Mouse (Mus musculus) c-Kit-negative CD71-positive TER-119-positive erythroid progenitor cells, embryonic 14.5 days (primary cell): ENCODE data around the gene Pde8b.
"Not testable (repeated sequence)": the region's sequence is repeated elsewhere in the genome, so short reads cannot be mapped to it uniquely, and the experiment has no call there.

ENCODE experiments used
- DNase-seq: peaks from one replicate; pipeline ENCODE4 v3.0.0-alpha.2; 2013; ENCODE audit warnings: low read depth, low spot score

Pde8b gene

DNA sequence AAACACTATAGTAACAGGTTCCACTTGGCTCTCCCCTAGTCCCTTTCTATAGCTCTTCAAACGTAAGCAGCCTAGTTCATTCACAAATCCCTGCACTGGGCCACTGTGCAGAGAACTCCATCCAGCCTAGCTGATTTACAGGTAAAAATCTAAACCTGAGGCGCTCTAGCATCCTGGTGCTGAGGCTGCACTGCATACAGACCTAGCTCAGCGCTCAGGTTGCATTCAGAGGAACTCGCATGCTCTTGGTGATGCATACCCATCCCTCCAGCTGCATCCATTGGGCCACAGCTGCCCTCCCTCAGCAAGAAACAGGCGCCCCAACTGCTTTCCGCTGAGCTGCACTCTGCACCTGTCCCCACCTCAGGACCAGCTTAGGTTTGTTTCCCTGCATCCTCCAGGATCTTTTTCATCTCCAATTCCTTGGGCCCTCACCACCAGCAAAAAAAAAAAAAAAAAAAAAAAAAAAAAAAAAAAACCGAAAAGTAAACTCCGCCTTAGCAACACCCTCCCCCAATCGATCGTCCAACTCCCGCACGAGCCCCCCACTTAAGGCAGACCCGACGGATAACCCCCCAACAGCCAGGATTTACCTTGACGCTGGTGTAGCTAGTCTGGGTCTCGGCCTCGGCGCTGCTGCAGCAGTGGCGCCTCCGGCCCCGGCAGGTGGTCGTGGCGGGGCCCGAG, 28.1 kb downstream of the Pde8b start:
- no peak for DNase-seq

DNA sequence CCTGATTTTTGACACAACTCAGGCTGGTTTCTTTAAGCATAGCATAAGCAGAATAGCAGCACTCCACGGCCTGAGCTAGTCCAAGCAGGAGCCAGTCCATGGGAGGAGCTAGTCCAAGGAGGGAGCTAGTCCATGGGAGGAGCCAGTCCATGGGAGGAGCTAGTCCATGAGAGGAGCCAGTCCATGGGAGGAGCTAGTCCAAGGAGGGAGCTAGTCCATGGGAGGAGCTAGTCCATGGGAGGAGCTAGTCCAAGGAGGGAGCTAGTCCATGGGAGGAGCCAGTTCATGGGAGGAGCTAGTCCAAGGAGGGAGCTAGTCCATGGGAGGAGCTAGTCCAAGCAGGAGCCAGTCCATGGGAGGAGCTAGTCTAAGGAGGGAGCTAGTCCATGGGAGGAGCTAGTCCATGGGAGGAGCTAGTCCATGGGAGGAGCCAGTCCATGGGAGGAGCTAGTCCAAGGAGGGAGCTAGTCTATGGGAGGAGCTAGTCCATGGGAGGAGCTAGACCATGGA, 34.4 kb downstream of the Pde8b start:
- not testable (repeated sequence) for DNase-seq

DNA sequence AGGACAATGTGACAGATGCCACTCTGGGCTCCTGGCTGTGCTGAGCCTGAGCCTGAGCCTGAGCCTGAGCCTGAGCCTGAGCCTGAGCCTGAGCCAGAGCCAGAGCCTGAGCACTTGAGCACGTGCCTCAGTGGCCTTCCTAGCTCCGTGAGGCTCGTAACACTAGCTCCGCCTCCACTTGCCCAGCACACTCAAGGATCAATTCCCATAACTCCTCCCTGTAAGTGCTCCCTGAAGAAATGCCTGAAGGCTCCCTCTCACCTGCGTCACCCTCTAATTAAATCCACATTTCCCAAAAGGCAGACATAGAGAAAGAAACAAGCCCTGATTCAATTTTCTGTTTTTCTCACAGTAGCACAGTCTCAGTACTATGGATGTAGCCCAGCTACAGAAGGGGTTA, 37.8 kb downstream of the Pde8b start:
- DNase-seq: no peak

DNA sequence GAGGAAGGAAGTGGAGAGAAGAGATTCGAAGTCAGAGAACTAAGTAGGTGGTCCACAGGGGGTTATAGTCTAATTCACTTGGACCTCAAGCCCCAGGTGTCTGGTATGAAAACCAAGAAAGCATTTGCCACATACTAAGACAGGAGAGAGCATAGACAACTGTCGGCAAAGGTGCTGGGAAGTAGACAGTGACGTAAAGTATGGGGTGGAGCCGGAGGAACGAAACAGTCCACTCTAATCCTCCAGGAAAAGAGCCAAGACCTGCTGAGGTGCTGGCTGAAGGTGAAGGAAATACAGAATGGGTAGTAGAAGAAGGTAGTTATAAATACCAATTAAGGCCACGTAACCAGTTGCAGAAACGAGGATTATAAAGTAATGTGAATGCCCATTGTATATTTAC, 42.8 kb downstream of the Pde8b start:
- not testable (repeated sequence) for DNase-seq

DNA sequence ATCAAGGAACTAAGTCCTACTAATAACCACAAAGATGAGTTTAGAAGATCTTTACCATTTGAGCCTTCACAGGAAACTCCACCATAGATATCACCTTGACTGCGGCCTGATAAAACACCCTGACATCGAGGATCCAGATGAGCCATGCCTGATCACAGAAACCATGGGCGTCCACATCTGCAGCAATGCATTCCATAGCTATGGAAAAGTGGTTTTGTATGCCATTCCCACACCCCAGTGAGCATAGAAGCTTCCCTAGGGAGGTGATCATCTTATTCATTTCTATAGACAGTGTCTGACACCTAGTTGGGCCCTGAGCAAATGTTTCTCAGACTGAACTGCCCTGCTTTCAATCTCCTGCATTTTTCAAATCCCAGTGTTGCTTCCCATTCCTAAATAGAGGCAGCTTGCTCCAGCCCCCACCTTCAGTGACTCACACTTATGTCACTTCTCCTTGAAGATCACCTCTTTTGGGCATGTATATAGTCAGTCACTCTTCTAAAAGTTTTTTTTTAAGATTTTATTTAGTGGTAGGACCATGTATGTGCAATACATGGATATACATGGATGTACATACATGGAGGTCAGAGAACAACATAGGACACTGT, 47.9 kb downstream of the Pde8b start:
- DNase-seq: no peak

DNA sequence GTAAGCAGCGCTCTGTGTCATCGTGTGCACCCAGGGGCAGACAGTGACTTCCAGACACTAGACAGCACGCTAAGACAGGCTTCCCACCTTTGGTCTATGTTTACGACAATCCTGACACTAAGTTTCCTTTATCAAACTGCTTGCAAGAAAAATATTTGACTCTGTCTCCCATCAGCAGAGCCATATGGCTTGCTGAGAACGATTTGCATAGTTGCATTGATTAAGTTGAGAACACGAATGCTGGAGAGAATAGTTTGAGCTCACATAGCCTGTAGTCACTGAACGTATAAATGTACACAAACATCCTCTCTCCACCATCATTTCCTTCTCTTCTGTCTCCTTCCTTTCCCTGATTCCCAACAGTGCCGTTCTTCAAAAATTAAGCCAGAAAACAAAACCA, 49.3 kb downstream of the Pde8b start:
- no peak for DNase-seq

DNA sequence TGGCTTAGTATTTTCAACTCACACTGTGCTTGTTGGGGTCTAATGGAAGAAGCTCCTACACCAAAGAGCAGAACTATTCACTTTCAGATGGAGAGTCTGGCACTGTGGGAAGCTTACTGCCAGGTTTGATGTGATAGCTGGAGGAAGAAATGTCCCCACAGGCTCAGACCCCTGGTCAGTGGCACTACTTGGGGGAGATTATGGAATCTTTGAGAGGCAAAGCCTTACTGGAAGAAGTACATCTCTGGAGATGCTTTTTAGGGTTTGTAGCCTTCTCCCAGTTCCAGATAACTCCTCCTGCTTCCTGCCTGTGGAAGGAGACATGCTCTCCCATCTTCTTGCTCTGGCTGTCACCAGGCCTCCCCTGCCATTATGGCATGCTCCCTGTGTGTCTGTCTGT, 50.1 kb downstream of the Pde8b start:
- DNase-seq: no peak

DNA sequence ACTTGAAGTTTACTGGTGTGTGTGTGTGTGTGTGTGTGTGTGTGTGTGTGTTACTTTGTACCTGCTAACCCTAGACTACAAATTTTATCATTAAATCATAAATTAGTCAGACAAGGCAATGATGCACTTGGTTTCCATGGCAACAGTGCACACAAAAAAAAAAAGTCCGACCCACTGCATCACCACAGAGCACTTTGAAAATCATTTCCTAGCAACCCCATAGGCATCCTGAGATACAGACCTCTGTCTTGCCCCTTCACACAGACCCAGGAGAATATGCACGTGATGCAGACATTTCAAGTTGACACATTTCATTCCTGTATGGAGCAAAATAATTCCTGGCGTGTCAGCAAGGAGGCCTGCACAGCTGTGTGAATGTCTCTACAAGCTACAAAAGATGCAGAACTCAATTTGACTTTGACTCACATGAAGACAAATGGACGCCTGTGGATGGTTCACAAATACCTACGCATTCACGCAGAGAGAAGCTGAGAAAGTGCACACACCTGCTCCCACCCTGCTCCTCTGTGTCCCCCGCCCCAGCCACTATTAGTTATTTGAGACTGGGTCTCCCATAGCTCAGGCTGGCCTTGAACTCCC, 53.9 kb downstream of the Pde8b start:
- no peak for DNase-seq

DNA sequence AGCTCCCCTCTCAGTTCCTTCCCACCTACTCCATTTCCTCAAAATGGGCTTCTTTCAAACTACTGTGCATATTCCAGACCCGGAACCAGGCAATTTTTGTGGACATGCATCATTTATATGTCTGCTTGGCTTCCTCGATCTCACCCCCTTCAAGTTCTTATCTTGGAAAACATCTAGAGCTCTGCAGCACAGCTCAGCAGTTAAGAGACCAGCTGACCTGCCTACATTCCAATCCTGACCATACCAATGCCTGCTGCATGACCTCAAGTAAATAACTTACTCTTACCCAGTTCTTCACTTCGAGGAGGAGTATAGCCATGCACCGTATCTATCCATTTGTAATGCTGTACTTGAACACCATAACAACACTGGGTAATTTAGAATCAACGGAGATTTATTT, 58.2 kb downstream of the Pde8b start:
- DNase-seq: no peak

DNA sequence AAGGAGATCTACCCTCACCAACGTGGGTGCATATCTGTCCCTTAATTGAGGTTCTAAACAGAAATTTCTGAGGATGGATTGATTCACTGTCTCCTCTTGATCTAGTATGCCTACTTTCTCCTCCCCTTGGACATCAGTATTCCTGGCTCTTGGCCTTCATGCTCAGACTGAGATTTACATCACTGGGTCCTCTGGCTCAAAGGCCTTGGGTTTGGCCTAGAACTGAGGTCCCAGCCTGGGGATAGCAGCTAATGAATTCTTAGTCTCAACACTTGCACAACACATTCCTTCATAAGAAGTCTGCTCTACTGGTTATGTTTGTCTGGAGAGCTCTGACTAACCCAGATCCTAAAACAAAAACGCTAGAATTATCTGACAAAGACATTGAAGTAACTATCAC, 61.0 kb downstream of the Pde8b start:
- no peak for DNase-seq

DNA sequence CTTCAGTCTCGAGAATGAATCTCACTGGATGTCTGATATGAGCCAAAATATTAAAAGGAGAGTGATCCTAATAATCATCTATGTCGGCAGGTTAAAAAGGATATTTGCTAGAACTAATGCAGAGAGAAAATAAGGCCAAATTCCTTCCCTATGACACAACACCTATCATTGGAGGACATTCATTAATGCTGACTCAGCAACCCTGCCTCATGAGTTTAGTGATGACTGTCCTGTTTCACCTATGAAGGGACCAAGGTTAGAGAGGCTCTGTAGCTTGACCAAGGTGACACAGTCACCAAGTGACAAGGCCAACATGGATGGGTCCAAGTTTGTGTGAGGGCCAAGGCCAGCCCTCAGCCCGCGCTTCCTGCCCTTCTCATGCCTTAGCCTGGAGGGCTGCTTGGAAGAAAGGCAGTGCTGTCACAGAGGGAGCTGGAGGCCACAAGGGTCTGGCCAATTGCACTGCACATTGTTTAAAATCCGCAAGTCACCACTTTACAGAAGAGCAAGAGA, 62.9 kb downstream of the Pde8b start:
- no peak for DNase-seq

DNA sequence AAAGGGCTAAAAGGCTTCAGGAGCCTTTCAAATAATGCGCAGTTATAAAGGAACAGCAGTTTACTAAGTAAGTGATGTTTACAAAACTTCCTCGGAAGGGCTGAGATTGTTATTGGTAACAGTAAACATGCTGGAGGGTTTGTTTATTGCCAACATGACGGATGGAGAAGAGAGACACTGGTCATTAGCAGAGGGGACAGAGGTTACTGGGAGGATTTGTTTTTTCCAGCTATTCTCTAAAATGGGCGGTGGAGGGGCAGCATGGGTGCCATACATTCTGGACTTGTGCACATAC, 63.4 kb downstream of the Pde8b start:
- no peak for DNase-seq

DNA sequence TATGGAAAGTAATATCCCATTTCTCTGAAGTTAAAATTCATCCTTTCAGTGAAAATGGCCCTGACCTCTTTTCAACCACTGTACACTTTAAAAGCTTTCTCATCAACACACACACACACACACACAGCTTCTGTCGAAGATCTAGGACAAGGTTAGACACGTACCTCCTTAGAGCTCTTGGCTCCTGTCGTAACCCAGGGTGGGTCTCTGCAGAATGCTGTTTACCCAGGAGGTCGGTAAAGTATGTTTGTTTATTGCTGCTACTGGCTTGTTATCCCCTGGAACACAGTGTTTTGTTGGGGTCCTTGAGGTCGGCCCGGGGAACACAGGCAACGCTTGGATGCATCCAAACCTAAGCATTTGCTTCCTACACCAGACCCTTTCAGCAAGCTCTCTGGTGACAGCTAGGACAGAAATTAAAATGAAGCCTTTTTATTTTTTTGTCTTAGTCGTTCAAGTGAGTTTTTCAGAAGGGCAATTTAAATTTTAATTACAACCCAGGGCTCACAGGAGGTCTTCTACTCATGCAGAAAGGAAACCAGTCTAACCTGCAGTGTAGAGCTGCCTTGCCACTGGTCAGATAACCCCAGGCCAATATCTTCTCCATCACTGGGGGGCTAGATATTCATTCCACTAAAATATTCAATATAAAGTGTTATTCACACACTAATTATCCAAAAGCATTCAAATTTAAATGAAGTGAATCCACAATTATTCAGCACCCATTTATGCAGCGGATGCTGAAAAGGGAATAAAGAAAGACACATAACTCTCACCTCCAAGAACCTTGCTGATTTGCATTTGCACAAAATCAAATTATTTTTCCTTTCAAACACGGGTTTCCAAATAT, 64.0 kb downstream of the Pde8b start:
- no peak for DNase-seq

DNA sequence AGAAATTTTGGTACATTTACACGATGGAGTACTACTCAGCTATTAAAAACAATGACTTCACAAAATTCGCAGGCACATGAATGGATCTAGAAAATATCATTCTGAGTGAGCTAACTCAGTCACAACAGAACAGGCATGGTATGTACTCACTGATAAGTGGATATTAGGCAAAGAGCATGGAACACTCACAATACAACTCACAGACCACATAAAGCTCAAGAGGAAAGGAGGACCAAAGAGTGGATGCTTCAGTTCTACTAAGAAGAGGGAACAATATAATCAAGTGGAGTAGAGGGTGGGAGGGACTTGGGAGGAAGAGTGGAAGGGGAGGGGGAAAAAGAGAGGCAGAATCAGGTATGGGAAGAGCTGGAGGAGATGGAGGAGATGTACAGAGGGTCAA, 66.5 kb downstream of the Pde8b start:
- no peak for DNase-seq

DNA sequence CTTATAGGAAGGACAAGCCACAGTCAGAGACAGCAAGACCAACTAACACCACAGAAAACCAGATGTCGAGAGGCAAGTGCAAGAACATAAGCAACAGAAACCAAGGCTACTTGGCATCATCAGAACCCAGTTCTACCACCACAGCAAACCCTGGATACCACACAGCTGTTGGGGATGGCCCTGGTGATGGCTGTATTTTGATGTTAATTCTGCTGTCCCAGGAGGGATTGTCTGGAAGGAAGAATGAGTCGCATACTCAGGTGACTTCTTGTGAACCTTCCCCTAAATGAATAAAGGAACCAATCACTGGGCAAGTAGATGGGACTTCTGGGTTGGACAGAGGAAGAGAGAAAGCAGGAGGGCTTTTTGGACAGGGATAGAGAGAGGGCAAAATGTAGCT, 69.9 kb downstream of the Pde8b start:
- DNase-seq: no peak

DNA sequence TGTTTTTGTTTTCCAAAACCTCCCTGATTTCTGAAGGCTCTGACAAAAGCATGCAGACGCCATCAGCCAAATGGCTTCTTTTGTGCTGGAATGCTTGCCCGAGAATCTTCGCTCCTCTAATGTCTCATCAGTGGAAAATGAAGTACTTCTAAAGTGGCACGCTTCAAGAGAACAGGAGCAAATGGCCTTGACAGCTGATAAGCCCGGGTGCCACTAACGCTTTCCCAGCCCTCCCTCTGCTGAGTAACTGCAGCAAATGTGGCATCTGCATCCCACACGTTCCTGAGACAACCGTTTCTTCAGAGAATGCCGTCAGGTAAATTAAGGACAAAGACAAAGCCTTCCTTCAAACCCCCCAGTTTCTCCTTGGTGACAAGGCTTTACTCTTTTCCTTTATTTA, 72.8 kb downstream of the Pde8b start:
- no peak for DNase-seq

DNA sequence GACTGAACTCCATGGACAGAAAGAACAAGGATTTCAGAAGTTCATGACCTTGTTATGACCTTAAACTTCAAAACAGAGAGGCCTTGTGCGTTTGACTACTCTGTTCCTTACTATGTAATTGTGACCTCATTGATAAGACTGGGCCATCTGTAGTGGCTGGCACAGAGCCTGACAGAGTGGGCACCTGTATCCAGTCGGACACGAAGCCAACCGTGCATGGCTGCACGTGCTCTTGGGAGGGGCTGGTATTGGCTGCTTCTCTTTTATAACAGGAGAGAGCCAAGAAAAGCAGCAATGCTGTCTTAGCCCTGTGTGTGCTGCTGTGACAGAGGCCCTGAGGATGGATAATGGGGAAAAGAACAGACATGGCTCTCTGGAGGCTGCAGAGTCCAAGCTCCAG, 73.7 kb downstream of the Pde8b start:
- no peak for DNase-seq

DNA sequence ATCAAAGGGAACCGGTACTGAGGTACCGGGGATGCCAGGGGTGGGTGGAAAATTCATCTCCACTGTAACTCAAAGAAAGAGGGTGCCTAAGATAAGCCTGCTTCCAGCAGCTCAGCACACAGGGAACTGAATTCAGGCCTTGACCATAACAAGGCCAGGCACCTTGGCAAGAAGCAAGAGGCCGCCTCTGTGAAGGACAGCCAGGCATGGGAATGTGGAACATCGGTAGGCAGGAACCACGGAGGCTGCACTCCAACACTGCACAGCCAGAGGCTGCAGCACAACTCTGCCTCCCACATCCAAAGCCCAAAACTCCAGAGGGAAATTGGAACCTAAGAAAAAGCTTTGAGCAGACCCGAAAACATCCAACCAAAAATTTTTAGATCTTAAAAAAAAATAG, 75.9 kb downstream of the Pde8b start:
- no peak for DNase-seq

DNA sequence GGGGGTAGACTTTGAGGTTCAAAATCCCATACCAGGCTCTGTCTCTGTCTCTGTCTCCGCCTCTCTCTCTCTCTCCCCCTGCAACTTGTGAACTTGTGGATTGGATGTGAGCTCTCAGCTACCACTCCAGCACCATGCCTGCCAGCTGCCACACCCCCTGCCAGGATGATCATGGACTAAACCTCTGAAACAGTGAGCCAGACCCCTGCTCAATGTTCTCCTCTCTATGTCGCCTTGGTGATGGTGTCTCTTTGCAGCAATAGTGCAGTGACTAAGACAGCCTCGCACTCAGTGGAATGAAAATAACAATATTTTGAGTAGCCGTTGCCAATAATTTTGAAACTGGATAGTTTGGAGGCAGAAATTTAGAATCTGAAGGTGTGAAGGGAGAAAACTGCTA, 77.8 kb downstream of the Pde8b start:
- DNase-seq: no peak

DNA sequence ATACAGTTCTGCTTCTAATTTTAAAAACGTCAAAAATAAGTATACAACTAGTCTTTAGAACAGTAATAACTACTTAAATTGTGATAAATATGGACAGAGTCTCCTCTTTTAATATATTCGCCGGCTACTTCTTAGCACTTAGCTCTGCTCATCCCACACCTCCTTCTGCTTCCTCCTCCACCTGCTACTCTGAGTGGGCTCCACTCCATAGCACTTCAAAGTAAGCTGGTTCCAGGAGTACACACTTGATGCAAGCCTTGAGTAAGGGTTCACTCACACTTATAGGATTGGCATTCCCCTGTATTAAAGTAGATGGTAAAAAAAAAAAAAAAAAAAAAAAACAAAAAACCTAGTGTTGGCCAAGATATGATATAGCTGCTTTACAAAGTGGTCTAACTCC, 89.9 kb downstream of the Pde8b start:
- DNase-seq: no peak

DNA sequence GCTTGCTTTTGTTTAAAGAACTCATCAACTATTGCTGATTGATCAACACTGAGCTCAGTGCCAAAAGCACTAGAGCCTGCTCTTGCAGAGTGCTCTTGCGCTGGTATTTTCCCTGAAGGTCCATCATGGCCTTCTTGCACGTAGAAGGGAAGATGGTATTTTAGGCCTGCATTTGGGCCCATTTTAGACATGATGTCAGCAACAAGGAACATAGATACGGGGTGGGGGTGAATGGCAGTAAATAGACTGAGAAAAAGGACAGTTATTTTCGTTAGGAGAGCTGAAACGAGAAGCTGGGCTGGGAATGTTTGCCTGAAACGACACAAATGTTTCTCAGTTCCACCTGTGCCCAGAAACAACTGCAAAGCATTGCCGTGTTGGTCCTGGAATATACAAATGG, 91.2 kb downstream of the Pde8b start:
- no peak for DNase-seq

DNA sequence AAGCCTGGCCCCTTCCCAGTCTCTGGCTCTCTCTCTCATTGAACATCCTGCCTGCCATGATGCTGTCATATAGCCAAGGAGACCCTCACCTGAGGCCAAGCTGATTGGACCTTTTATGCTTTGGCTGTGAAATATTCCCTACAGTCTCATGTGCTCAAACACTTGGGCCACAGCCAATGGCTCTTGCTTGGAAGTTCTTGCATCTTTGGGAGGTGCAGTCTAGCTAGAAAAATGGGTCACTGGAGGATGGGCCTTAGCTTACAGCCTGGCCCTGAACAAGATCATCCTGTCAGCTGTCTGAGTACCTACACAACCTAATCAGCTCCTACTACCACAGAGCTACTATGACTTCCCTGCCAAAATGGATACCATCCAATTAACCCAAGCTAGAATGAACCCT, 105.4 kb downstream of the Pde8b start:
- DNase-seq: no peak
